Mouse (Mus musculus) stomach, embryonic 16.5 days (tissue): ENCODE measurements around the gene Igfbpl1. TPM values are rescaled to one million over a fixed set of nuclear protein-coding genes. Genes with fewer than 3 reads are reported as not detected.

Experiments
- ATAC-seq: fragments of 200-750 bp; cut with Nextera tagmentation; 2 replicates; pipeline ENCODE4 v1.8.0; 2017; ENCODE audit warnings: moderate number of reproducible peaks, moderate TSS enrichment; ENCODE audit not compliant: insufficient read depth, low FRiP score
- H3K27ac ChIP-seq: fragments of 300-500 bp; sonication (generic); 2 replicates; pipeline ENCODE4 v1.5.1; 2014; ENCODE audit warnings: low read length
- H3K27me3 ChIP-seq: fragments of 300-500 bp; sonication (generic); 2 replicates; pipeline ENCODE4 v1.6.1; 2014; ENCODE audit warnings: low read length, control low read depth, mixed read lengths; ENCODE audit not compliant: control insufficient read depth, insufficient read depth
- H3K36me3 ChIP-seq: fragments of 300-500 bp; sonication (generic); 2 replicates; pipeline ENCODE4 v1.6.1; 2014; ENCODE audit warnings: low read length; ENCODE audit not compliant: control insufficient read depth, insufficient read depth
- H3K4me1 ChIP-seq: fragments of 300-500 bp; sonication (generic); 2 replicates; pipeline ENCODE4 v1.6.1; 2014; ENCODE audit warnings: low read length, control low read depth, mixed read lengths; ENCODE audit not compliant: control insufficient read depth, insufficient read depth
- H3K4me2 ChIP-seq: fragments of 300-500 bp; sonication (generic); 2 replicates; pipeline ENCODE4 v1.6.1; 2014; ENCODE audit warnings: low read depth, low read length, mixed read lengths
- H3K4me3 ChIP-seq: fragments of 300-500 bp; sonication (generic); replicated peaks from 2 replicates; pipeline ENCODE4 v1.5.1; 2014; ENCODE audit warnings: mild to moderate bottlenecking, low read length
- H3K9ac ChIP-seq: fragments of 300-500 bp; sonication (generic); 2 replicates; pipeline ENCODE4 v1.6.1; 2014; ENCODE audit warnings: low read length
- H3K9me3 ChIP-seq: fragments of 300-500 bp; sonication (generic); replicated peaks from 2 replicates; pipeline ENCODE4 v1.6.1; 2016; ENCODE audit warnings: low read length, control low read depth; ENCODE audit not compliant: control insufficient read depth
- WGBS: fragments of 180-500 bp; shearing (Covaris S2); extraction: QIAGEN DNeasy Blood & Tissue Kit; methylation state at CpG from one replicate; pipeline ENCODE4 v1.1.7; 2014; 5-methylcytosine and 5-hydroxymethylcytosine counted together
- polyA plus RNA-seq: library from polyadenylated mRNA; unstranded; fragments of >200 nt; fragmentation: Nextera tagmentation; extraction: Ambion mirVana; gene quantifications from 2 replicates; pipeline ENCODE4 v1.2.1, GENCODE M21; 2015

Igfbpl1 gene
- 0.40 and 0.46 TPM in 2 replicates for polyA plus RNA-seq

DNA sequence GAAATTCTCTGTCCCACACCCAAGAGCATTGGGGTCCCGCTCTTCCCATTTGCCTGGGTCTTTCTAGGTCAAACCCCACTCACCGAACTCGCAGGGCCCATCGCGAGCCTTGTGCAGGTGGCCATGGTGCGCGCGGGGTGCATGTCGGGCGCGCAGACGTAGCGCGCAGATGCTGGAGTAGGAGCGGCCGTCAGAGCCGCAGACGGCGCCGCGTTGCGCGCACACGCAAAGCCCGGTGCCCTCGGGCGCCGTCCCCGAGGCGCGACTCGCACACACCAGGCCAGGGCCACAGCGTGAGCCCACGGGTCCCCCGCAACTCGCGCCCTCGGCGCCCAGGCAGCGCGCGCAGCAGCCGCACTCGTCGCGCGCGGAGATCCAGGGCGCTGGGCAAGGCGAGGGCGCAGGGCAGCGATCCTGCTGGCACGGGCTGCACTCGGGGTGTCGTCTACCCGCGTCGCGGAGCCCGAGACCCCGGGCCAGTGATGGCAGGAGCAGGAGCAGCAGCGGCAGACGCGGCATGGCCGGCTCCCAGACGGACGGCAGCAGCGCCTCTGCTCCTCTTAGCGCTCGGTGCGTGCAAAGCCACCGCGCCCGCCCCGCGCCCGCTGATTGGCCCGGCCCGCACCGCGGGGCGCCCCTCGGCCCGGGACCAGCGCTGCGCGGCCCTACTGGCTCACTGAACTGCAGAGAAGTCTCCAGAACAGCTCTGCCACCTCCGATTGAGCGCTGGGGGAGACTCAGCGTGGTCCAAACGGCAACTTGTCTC, at the start of gene Igfbpl1:
TSS of gene Igfbpl1 (minus strand) at position 649 of the 766 bp plus-strand sequence.
- H3K4me3 ChIP-seq, result peak within 1 kb of the TSS; percentile 42
- H3K27ac ChIP-seq, result no peak within 1 kb of the TSS
- peaks cover 63% of the 10 kb centered on the region for H3K27me3 ChIP-seq
- H3K36me3 ChIP-seq, result no peaks in the 10 kb centered on the region
- H3K4me2 ChIP-seq, result peak within 1 kb of the TSS; percentile 57
- H3K9me3 ChIP-seq, result no peaks in the 10 kb centered on the region
- no peaks in the 10 kb centered on the region for H3K4me1 ChIP-seq
- peak; percentile 25; the same call in 1 of the 2 replicates for ATAC-seq
- peak within 1 kb of the TSS; percentile 49; the same call in 1 of the 2 replicates for H3K9ac ChIP-seq
- WGBS, result 2% methylated on average over 82 of the region's 91 CpGs

DNA sequence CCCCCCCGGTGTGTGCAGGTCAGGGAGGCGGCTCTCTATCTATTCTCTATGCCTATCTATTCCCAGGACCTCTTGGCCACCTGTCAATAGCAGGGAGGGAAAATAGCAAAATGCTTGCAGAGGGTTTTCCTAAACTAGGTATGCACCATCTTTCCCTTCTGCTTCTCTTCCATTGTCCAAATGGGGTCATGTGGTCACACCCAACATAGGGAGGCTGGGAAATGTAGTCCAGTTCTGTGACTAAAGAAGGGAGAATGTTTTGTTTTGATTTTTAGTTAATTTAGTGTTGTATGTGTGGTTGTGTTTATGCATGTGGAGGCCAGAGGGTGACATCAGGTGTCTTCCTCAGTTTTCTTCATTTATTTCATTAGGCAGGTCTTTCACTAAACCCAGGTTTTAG, 45.4 kb upstream of the Igfbpl1 start:
- Histone ChIP-seq H3K4me3 (no peak overlapping the region), H3K9me3 (no peaks in the 10 kb centered on the region), H3K4me1 (peaks cover 7% of the 10 kb centered on the region; the same call in 1 of the 2 replicates), H3K36me3 (no peaks in the 10 kb centered on the region), H3K9ac (no peak overlapping the region), H3K27me3 (no peaks in the 10 kb centered on the region), H3K27ac (no peak overlapping the region), H3K4me2 (no peak overlapping the region)
- no peak for ATAC-seq
- WGBS, result 86% methylated on average over 2 of the region's 2 CpGs

DNA sequence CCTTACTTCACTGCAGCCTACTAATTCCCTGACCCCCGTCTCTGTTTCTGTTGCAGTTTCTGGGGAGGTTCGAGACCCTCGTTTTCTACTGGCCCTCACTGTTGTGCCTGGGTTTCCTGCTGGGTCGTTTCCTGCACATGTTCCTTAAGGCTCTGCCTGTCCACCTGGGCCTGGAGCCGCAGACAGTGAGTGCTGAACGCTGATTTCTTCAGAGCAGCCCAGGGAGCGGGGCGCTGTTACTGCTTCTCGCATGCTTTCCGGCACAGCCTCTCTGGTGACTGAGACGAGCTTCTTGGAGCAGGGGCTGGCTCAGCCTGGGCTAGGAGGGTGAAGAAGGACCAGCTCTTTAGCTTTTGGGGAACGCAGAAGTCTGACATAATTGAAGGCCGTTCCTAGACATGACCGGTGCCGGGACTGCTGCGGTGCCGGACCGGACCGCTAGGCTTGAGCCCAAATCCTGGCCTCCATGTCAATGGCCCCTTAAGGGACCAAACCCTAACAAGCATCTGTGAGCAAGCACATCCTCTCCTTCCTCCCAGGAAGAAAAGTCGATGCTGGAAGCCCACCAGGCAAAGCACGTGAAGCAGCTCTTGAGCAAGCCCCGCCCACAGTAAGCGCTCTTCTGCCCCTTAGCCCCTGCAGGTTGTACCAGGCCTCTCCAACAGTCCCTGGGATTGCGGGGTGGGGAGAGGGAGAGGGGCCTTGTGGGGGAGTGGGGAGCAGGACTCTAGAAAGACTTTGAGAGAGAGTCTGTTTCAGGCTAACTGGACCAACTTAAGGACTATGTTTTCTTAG, 42.5 kb upstream of the Igfbpl1 start:
- ATAC-seq, result no peak
- Histone ChIP-seq H3K9ac (peak overlapping the region; percentile 16; the same call in 1 of the 2 replicates), H3K27ac (no peak overlapping the region), H3K27me3 (no peaks in the 10 kb centered on the region), H3K36me3 (no peaks in the 10 kb centered on the region), H3K4me1 (peaks cover 7% of the 10 kb centered on the region; the same call in 1 of the 2 replicates), H3K9me3 (no peaks in the 10 kb centered on the region), H3K4me3 (no peak overlapping the region), H3K4me2 (peak overlapping the region; percentile 31)
- WGBS, result 37% methylated on average over 24 of the region's 24 CpGs

DNA sequence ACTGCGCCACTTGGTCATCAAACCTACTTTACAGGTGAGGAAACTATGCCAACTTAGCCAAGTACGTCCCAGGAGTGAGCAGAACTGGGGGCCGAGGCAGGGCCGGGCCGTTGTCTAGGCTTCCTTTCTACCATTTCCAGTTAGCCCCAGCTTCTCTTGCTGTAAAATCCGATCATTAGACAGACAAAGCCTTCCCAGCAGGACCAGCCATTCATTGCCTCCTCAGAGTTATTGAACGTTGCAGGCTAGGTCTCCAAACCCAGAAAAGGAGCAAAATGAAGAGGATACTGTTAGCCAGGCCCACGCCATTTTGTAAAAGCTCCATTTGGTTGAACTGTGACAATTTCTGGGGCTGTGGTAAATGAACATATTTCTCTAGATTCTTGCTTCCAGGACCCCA, 40.7 kb upstream of the Igfbpl1 start:
- Histone ChIP-seq H3K9ac (no peak overlapping the region), H3K36me3 (no peaks in the 10 kb centered on the region), H3K27ac (no peak overlapping the region), H3K27me3 (no peaks in the 10 kb centered on the region), H3K4me3 (no peak overlapping the region), H3K4me2 (no peak overlapping the region), H3K9me3 (no peaks in the 10 kb centered on the region), H3K4me1 (peaks cover 7% of the 10 kb centered on the region; the same call in 1 of the 2 replicates)
- ATAC-seq, result no peak
- 82% methylated on average over 8 of the region's 8 CpGs for WGBS

DNA sequence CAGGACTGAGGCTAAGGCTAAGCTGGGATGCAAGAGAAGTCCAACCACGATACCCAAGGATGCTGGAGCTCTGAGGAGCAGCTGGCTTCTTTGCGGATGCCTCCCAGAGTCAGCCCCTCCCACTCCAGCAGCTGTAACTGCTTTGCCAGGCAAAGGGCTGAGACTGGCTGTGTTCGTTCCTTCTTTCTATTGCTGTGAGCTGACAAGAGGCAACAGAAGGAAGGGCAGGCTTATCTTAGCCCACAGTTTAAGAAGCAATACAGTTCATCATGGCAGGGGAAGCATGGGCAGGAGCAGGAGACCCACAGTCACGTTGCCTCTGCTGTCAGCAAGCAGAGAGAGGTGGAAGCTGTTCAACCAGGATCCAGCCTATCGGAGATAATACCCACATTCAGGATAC, 34.4 kb upstream of the Igfbpl1 start:
- 53% methylated on average over 5 of the region's 5 CpGs for WGBS

DNA sequence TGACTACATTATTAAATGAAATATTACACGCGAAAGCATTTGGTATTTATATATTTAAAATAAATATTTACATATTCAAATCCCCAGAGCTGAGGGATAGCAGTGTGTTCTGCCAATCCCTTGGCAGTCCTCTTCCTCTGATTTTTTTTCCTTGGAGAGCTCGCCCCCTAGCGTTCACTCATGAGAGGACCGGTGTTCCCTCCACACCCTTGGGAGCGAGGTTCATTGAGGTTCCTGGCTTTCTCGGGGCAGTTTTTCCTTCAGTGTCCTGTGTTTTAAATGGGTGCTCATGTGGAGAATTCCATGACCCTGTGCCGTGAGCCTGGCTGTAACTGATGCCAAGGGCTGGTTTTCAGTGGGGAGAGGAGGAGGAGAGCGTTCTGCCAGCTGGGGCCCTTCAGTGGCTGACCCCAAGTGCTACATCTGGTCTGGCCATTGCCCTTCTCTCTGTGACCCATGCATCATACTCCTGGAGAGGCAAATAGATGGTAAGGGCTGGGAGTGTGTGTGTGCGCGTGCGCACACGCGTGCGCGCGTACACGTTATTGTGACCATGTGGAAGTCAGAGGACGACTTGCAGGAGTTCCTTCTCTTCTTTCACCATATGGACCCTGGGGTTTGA, 29.2 kb upstream of the Igfbpl1 start:
- Histone ChIP-seq H3K36me3 (no peaks in the 10 kb centered on the region), H3K27ac (no peak overlapping the region), H3K9ac (no peak overlapping the region), H3K9me3 (no peaks in the 10 kb centered on the region), H3K27me3 (no peaks in the 10 kb centered on the region), H3K4me2 (no peak overlapping the region), H3K4me1 (peaks cover 10% of the 10 kb centered on the region), H3K4me3 (no peak overlapping the region)
- ATAC-seq, result peak; percentile 55; the same call in 1 of the 2 replicates
- 52% methylated on average over 19 of the region's 19 CpGs for WGBS

More for the DNA sequence above, 34.4 kb upstream of the Igfbpl1 start:
- Histone ChIP-seq H3K4me1 (peaks cover 6% of the 10 kb centered on the region), H3K4me2 (no peak overlapping the region), H3K9me3 (no peaks in the 10 kb centered on the region), H3K9ac (no peak overlapping the region), H3K36me3 (no peaks in the 10 kb centered on the region), H3K27ac (no peak overlapping the region), H3K4me3 (no peak overlapping the region), H3K27me3 (no peaks in the 10 kb centered on the region)
- ATAC-seq, result no peak

DNA sequence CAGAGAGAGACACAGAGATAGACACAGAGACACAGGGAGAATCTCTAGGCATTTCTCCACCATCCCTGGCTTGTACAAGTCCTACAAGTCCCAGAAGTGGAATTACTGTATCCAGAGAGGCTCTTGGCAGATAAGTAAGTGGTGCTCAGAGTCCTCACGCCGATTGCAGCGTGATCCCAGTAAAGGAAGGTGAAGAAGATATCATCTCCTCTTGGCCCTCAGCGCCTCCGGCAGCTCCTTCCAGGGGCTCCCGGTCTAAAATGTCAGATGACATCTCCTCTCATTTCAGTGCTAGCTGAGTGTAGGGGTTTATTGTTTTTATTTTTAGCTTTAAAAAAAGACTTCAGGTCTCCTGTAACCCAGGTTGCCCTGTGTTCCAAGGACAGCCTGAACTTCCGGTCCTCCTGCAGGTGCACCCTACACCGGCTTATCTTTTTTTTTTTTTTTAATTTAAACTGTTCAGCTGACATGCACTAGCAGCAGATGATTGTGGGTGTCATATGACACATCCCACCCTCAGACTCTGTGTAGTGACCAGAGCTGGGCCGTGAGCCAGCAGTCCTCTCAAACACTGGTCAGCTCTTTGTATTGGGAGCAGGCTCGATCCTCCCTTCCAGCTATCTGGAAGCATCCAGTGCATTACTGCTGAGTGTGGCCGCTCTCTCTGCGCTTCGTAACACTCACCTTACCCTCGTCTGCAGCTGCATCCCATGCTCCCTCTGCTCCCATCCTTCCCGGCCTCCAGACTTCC, 26.9 kb upstream of the Igfbpl1 start:
- Histone ChIP-seq H3K4me2 (no peak overlapping the region), H3K4me1 (peaks cover 4% of the 10 kb centered on the region), H3K9me3 (no peaks in the 10 kb centered on the region), H3K27me3 (no peaks in the 10 kb centered on the region), H3K27ac (no peak overlapping the region; the same call in 1 of the 2 replicates), H3K36me3 (no peaks in the 10 kb centered on the region), H3K9ac (no peak overlapping the region), H3K4me3 (no peak overlapping the region)
- 70% methylated on average over 15 of the region's 15 CpGs for WGBS
- no peak for ATAC-seq

DNA sequence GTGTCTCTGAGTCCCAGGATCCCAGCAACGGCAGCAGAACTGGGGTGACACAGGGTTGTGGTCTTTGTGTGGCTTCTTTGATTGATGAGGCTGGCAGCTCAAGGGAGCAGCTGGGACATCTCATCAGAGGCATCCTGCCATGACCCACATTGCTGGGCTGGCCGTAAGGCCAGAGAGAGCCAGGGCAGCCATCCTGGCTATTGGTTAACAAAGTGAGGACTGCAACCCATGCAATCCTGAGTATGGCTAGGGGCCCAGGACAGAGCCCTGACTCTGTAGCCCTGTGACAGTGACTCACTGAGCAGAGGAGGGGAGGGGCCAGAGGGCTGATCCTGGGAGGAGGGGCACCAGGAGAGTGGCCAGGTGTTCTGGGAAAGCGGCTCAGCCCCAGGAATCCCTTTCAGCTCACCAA, 24.9 kb upstream of the Igfbpl1 start:
- Histone ChIP-seq H3K27ac (no peak overlapping the region), H3K4me1 (peaks cover 4% of the 10 kb centered on the region), H3K4me3 (no peak overlapping the region), H3K4me2 (no peak overlapping the region), H3K27me3 (no peaks in the 10 kb centered on the region), H3K36me3 (no peaks in the 10 kb centered on the region), H3K9me3 (no peaks in the 10 kb centered on the region), H3K9ac (no peak overlapping the region)
- 19% methylated on average over 3 of the region's 3 CpGs for WGBS
- peak; percentile 61; the same call in 1 of the 2 replicates for ATAC-seq
